Mouse (Mus musculus): ENCODE data around the gene Prrx1. TPM values are rescaled to one million over a fixed set of nuclear protein-coding genes. Genes with fewer than 3 reads are reported as not detected.

The Prrx1 gene
- polyA plus RNA-seq, 1 experiment from 2014 or later: 29.0 TPM

- H3K4me2 ChIP-seq (ENCODE audit: low read depth, low read length, severe bottlenecking): no peak overlapping the region
- no peaks in the 10 kb centered on the region for H3K36me3 ChIP-seq (ENCODE audit: control insufficient read depth, insufficient read depth, low read length)
- H3K9me3 ChIP-seq (ENCODE audit: control insufficient read depth, low read length): no peaks in the 10 kb centered on the region
- no peak overlapping the region for H3K4me3 ChIP-seq (ENCODE audit: low read depth, low read length)
- DNase-seq (ENCODE audit: low spot score): no peak
- no peaks in the 10 kb centered on the region for H3K27me3 ChIP-seq (ENCODE audit: control insufficient read depth, insufficient read depth, low read length)
- ATAC-seq (replicated peaks; ENCODE audit: low FRiP score): no peak
- H3K27ac ChIP-seq (ENCODE audit: low read depth, low read length): no peak overlapping the region
- 38% methylated on average over 3 of the region's 3 CpGs for WGBS
- no peak overlapping the region for H3K9ac ChIP-seq (ENCODE audit: low read length)
- H3K4me1 ChIP-seq (replicated peaks; ENCODE audit: control insufficient read depth, insufficient read depth, low read length): peaks cover 7% of the 10 kb centered on the region; the same call in 1 of the 2 replicates
Measured at GRCm38 (mm10) chr1:163285136-163285535, 28.4 kb downstream of the Prrx1 start.

GRCm38 (mm10) chr1:163283980-163284635, 29.4 kb downstream of the Prrx1 start:
- no peak overlapping the region for H3K4me2 ChIP-seq (ENCODE audit: low read depth, low read length, severe bottlenecking)
- H3K4me1 ChIP-seq (replicated peaks; ENCODE audit: control insufficient read depth, insufficient read depth, low read length): peaks cover 7% of the 10 kb centered on the region; the same call in 1 of the 2 replicates
- H3K27me3 ChIP-seq (ENCODE audit: control insufficient read depth, insufficient read depth, low read length): no peaks in the 10 kb centered on the region
- H3K27ac ChIP-seq (ENCODE audit: low read depth, low read length): no peak overlapping the region
- no peak for ATAC-seq (replicated peaks; ENCODE audit: low FRiP score)
- no peaks in the 10 kb centered on the region for H3K9me3 ChIP-seq (ENCODE audit: control insufficient read depth, low read length)
- no peak overlapping the region for H3K9ac ChIP-seq (ENCODE audit: low read length)
- WGBS: 91% methylated on average over 9 of the region's 9 CpGs
- DNase-seq (ENCODE audit: low spot score): no peak
- H3K36me3 ChIP-seq (ENCODE audit: control insufficient read depth, insufficient read depth, low read length): no peaks in the 10 kb centered on the region
- H3K4me3 ChIP-seq (ENCODE audit: low read depth, low read length): no peak overlapping the region

GRCm38 (mm10) chr1:163281450-163282198, 31.9 kb downstream of the Prrx1 start:
- ATAC-seq (replicated peaks; ENCODE audit: low FRiP score) (peak; percentile 36; the same call in 1 of the 2 replicates), DNase-seq (ENCODE audit: low spot score) (no peak)
- H3K27me3 ChIP-seq (ENCODE audit: control insufficient read depth, insufficient read depth, low read length): no peaks in the 10 kb centered on the region
- no peak overlapping the region for H3K27ac ChIP-seq (ENCODE audit: low read depth, low read length)
- no peaks in the 10 kb centered on the region for H3K9me3 ChIP-seq (ENCODE audit: control insufficient read depth, low read length)
- no peak overlapping the region for H3K9ac ChIP-seq (ENCODE audit: low read length)
- WGBS: 55% methylated on average over 7 of the region's 7 CpGs
- H3K36me3 ChIP-seq (ENCODE audit: control insufficient read depth, insufficient read depth, low read length): no peaks in the 10 kb centered on the region
- peaks cover 7% of the 10 kb centered on the region; the same call in 1 of the 2 replicates for H3K4me1 ChIP-seq (replicated peaks; ENCODE audit: control insufficient read depth, insufficient read depth, low read length)
- no peak overlapping the region for H3K4me2 ChIP-seq (ENCODE audit: low read depth, low read length, severe bottlenecking)
- H3K4me3 ChIP-seq (ENCODE audit: low read depth, low read length): no peak overlapping the region

- DNase-seq (ENCODE audit: low spot score) (no peak), ATAC-seq (replicated peaks; ENCODE audit: low FRiP score) (no peak)
- WGBS: 28% methylated on average over 2 of the region's 2 CpGs
- Histone ChIP-seq H3K4me3 (ENCODE audit: low read depth, low read length) (no peak overlapping the region), H3K27me3 (ENCODE audit: control insufficient read depth, insufficient read depth, low read length) (no peaks in the 10 kb centered on the region), H3K36me3 (ENCODE audit: control insufficient read depth, insufficient read depth, low read length) (no peaks in the 10 kb centered on the region), H3K27ac (ENCODE audit: low read depth, low read length) (no peak overlapping the region), H3K4me1 (replicated peaks; ENCODE audit: control insufficient read depth, insufficient read depth, low read length) (peaks cover 7% of the 10 kb centered on the region; the same call in 1 of the 2 replicates), H3K9me3 (ENCODE audit: control insufficient read depth, low read length) (no peaks in the 10 kb centered on the region), H3K9ac (ENCODE audit: low read length) (no peak overlapping the region), H3K4me2 (ENCODE audit: low read depth, low read length, severe bottlenecking) (no peak overlapping the region)
Measured at GRCm38 (mm10) chr1:163280842-163281122, 32.7 kb downstream of the Prrx1 start.

- DNase-seq (ENCODE audit: low spot score): no peak
- Histone ChIP-seq H3K36me3 (ENCODE audit: control insufficient read depth, insufficient read depth, low read length) (no peaks in the 10 kb centered on the region), H3K27me3 (ENCODE audit: control insufficient read depth, insufficient read depth, low read length) (no peaks in the 10 kb centered on the region), H3K9me3 (ENCODE audit: control insufficient read depth, low read length) (no peaks in the 10 kb centered on the region), H3K9ac (ENCODE audit: low read length) (no peak overlapping the region), H3K4me3 (ENCODE audit: low read depth, low read length) (no peak overlapping the region), H3K27ac (ENCODE audit: low read depth, low read length) (no peak overlapping the region), H3K4me1 (replicated peaks; ENCODE audit: control insufficient read depth, insufficient read depth, low read length) (peaks cover 7% of the 10 kb centered on the region; the same call in 1 of the 2 replicates), H3K4me2 (ENCODE audit: low read depth, low read length, severe bottlenecking) (no peak overlapping the region)
- 0 out of 2 replicates have a peak, but pooled peaks have one; percentile 33 for ATAC-seq (replicated peaks; ENCODE audit: low FRiP score)
- WGBS: 59% methylated on average over 7 of the region's 7 CpGs
Measured at GRCm38 (mm10) chr1:163280097-163280841, 33.2 kb downstream of the Prrx1 start.

GRCm38 (mm10) chr1:163277069-163277468, 36.4 kb downstream of the Prrx1 start:
- no peaks in the 10 kb centered on the region for H3K36me3 ChIP-seq (ENCODE audit: control insufficient read depth, insufficient read depth, low read length)
- H3K4me1 ChIP-seq (replicated peaks; ENCODE audit: control insufficient read depth, insufficient read depth, low read length): peaks cover 7% of the 10 kb centered on the region; the same call in 1 of the 2 replicates
- ATAC-seq (replicated peaks; ENCODE audit: low FRiP score): no peak
- no peak overlapping the region for H3K4me3 ChIP-seq (ENCODE audit: low read depth, low read length)
- H3K27me3 ChIP-seq (ENCODE audit: control insufficient read depth, insufficient read depth, low read length): no peaks in the 10 kb centered on the region
- DNase-seq (ENCODE audit: low spot score): no peak
- 90% methylated on average over 7 of the region's 7 CpGs for WGBS
- H3K27ac ChIP-seq (ENCODE audit: low read depth, low read length): no peak overlapping the region
- H3K9me3 ChIP-seq (ENCODE audit: control insufficient read depth, low read length): no peaks in the 10 kb centered on the region
- H3K9ac ChIP-seq (ENCODE audit: low read length): no peak overlapping the region
- H3K4me2 ChIP-seq (ENCODE audit: low read depth, low read length, severe bottlenecking): no peak overlapping the region

- Histone ChIP-seq H3K4me3 (ENCODE audit: low read depth, low read length) (no peak overlapping the region), H3K36me3 (ENCODE audit: control insufficient read depth, insufficient read depth, low read length) (no peaks in the 10 kb centered on the region), H3K4me1 (replicated peaks; ENCODE audit: control insufficient read depth, insufficient read depth, low read length) (no peaks in the 10 kb centered on the region), H3K27ac (ENCODE audit: low read depth, low read length) (no peak overlapping the region), H3K9me3 (ENCODE audit: control insufficient read depth, low read length) (no peaks in the 10 kb centered on the region), H3K4me2 (ENCODE audit: low read depth, low read length, severe bottlenecking) (no peak overlapping the region), H3K27me3 (ENCODE audit: control insufficient read depth, insufficient read depth, low read length) (no peaks in the 10 kb centered on the region), H3K9ac (ENCODE audit: low read length) (no peak overlapping the region)
- 87% methylated on average over 3 of the region's 3 CpGs for WGBS
- DNase-seq (ENCODE audit: low spot score): no peak
- no peak for ATAC-seq (replicated peaks; ENCODE audit: low FRiP score)
Measured at GRCm38 (mm10) chr1:163274919-163275318, 38.6 kb downstream of the Prrx1 start.

- ATAC-seq (replicated peaks; ENCODE audit: low FRiP score) (no peak), DNase-seq (ENCODE audit: low spot score) (no peak)
- no peaks in the 10 kb centered on the region for H3K36me3 ChIP-seq (ENCODE audit: control insufficient read depth, insufficient read depth, low read length)
- no peaks in the 10 kb centered on the region for H3K9me3 ChIP-seq (ENCODE audit: control insufficient read depth, low read length)
- WGBS: 89% methylated on average over 3 of the region's 3 CpGs
- H3K4me1 ChIP-seq (replicated peaks; ENCODE audit: control insufficient read depth, insufficient read depth, low read length): no peaks in the 10 kb centered on the region
- H3K4me2 ChIP-seq (ENCODE audit: low read depth, low read length, severe bottlenecking): no peak overlapping the region
- no peaks in the 10 kb centered on the region for H3K27me3 ChIP-seq (ENCODE audit: control insufficient read depth, insufficient read depth, low read length)
- H3K27ac ChIP-seq (ENCODE audit: low read depth, low read length): no peak overlapping the region
- H3K9ac ChIP-seq (ENCODE audit: low read length): no peak overlapping the region
- H3K4me3 ChIP-seq (ENCODE audit: low read depth, low read length): no peak overlapping the region
Measured at GRCm38 (mm10) chr1:163273132-163273531, 40.4 kb downstream of the Prrx1 start.

All from forebrain, embryonic 11.5 days (tissue).